Mouse (Mus musculus): ENCODE data around the gene Uckl1. TPM values are rescaled to one million over a fixed set of nuclear protein-coding genes. Genes with fewer than 3 reads are reported as not detected.

The Uckl1 gene
- polyA plus RNA-seq, 1 experiment from 2014 or later = 65.1 TPM

DNA sequence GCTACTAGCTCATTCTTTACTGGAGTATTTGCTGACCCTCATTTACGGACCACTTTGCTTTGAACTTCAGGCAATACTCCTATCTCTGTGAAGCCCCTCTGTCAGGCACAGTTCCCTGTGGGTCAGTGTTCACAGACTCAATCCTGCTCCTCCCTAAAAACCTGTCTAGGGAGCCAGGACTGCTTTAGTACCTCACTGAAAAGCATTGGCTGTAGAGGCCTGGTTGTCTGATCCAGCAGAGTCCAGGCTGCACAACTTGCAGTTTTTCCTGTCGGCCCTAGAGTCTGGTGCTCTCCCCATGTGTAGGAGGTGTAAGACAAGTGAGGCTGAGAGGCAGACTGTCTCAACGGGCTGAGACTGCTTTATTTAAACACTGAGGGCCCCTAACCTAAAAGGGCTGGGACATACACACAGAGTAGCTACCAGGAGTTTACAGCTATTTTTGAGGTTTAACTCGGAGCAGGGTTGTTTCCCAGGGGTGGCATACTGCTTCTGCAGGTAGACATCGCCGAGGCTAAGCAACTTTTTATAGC lies 15.6 kb upstream of the Uckl1 start:
- Histone ChIP-seq H3K4me3 (ENCODE audit: low read depth, low read length) (peak overlapping the region; percentile 93), H3K9ac (ENCODE audit: low read length) (peak overlapping the region; percentile 87), H3K9me3 (ENCODE audit: control insufficient read depth, low read length) (no peaks in the 10 kb centered on the region), H3K27ac (ENCODE audit: low read depth) (no peak overlapping the region), H3K4me1 (replicated peaks; ENCODE audit: control insufficient read depth, insufficient read depth, low read length) (peaks cover 23% of the 10 kb centered on the region), H3K4me2 (ENCODE audit: low read length) (peak overlapping the region; percentile 90), H3K36me3 (ENCODE audit: control insufficient read depth, insufficient read depth, low read length) (no peaks in the 10 kb centered on the region), H3K27me3 (replicated peaks; ENCODE audit: control insufficient read depth, insufficient read depth, low read length) (peaks cover 4% of the 10 kb centered on the region; the same call in 1 of the 2 replicates)
- no peak for DNase-seq (ENCODE audit: low spot score)
- 66% methylated on average over 6 of the region's 6 CpGs for WGBS
- no peak for ATAC-seq (replicated peaks; ENCODE audit: low FRiP score, low TSS enrichment, low read depth)

GRCm38 (mm10) chr2:181598454-181599351 lies 14.0 kb upstream of the Uckl1 start, which contains the start of gene Samd10:
Samd10 (minus strand) TSS chr2:181599212.
- Histone ChIP-seq H3K4me2 (ENCODE audit: low read length) (peak within 1 kb of the TSS; percentile 62), H3K4me1 (replicated peaks; ENCODE audit: control insufficient read depth, insufficient read depth, low read length) (peaks cover 23% of the 10 kb centered on the region), H3K9ac (ENCODE audit: low read length) (peak within 1 kb of the TSS; percentile 56), H3K4me3 (ENCODE audit: low read depth, low read length) (peak within 1 kb of the TSS; percentile 49), H3K27me3 (replicated peaks; ENCODE audit: control insufficient read depth, insufficient read depth, low read length) (peaks cover 4% of the 10 kb centered on the region; the same call in 1 of the 2 replicates), H3K27ac (ENCODE audit: low read depth) (peak within 1 kb of the TSS; percentile 68), H3K9me3 (ENCODE audit: control insufficient read depth, low read length) (no peaks in the 10 kb centered on the region), H3K36me3 (ENCODE audit: control insufficient read depth, insufficient read depth, low read length) (no peaks in the 10 kb centered on the region)
- ATAC-seq (replicated peaks; ENCODE audit: low FRiP score, low TSS enrichment, low read depth) = peak; percentile 41
- DNase-seq (ENCODE audit: low spot score) = peak; percentile 78
- 3% methylated on average over 71 of the region's 71 CpGs for WGBS

DNA sequence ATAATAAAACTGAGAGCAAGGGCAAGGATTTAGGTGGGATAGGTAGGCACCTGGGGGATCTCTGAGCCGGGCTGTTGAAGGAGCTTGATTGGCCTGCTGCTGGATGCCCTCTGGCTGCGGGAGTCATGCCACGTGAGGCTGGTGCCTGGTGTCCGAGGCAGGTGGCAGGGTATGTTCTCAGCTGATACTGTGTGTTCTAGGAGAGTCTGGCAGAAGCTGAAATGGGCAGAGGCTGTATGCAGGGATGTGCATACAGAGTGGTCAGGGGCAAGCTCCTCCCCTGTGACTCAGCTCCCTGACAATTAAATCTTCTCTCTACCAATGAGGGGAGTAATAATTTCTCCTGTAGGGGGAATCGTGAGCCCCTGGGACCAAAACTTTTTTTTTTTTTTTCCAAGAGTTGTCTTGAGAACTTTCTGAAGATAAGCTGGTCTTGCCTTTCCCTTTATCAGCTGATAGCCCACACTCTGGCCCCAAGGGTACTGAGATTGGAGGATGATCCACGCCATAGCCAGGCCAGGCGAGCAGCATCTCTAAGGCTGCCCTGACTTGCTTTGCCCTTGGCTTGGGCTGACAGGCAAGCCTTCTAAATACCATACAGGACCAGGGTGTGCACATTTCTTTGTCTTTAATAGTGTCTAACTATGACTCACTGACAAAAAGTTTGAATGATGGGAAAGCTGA lies 12.8 kb upstream of the Uckl1 start:
- H3K4me2 ChIP-seq (ENCODE audit: low read length) = peak overlapping the region; percentile 62; the same call in 1 of the 2 replicates

GRCm38 (mm10) chr2:181596221-181596960 lies 11.7 kb upstream of the Uckl1 start:
- H3K9me3 ChIP-seq (ENCODE audit: control insufficient read depth, low read length) = no peaks in the 10 kb centered on the region
- no peak overlapping the region for H3K27ac ChIP-seq (ENCODE audit: low read depth)
- ATAC-seq (replicated peaks; ENCODE audit: low FRiP score, low TSS enrichment, low read depth) (no peak), DNase-seq (ENCODE audit: low spot score) (no peak)
- H3K36me3 ChIP-seq (ENCODE audit: control insufficient read depth, insufficient read depth, low read length) = no peaks in the 10 kb centered on the region
- no peak overlapping the region for H3K4me3 ChIP-seq (ENCODE audit: low read depth, low read length)
- peaks cover 4% of the 10 kb centered on the region; the same call in 1 of the 2 replicates for H3K27me3 ChIP-seq (replicated peaks; ENCODE audit: control insufficient read depth, insufficient read depth, low read length)
- 46% methylated on average over 6 of the region's 6 CpGs for WGBS
- no peak overlapping the region for H3K9ac ChIP-seq (ENCODE audit: low read length)
- H3K4me1 ChIP-seq (replicated peaks; ENCODE audit: control insufficient read depth, insufficient read depth, low read length) = peaks cover 13% of the 10 kb centered on the region
- no peak overlapping the region for H3K4me2 ChIP-seq (ENCODE audit: low read length)

More for the DNA sequence above, 12.8 kb upstream of the Uckl1 start:
- H3K27ac ChIP-seq (ENCODE audit: low read depth) = no peak overlapping the region
- ATAC-seq (replicated peaks; ENCODE audit: low FRiP score, low TSS enrichment, low read depth) (no peak), DNase-seq (ENCODE audit: low spot score) (no peak)
- H3K4me1 ChIP-seq (replicated peaks; ENCODE audit: control insufficient read depth, insufficient read depth, low read length) = peaks cover 19% of the 10 kb centered on the region
- WGBS = 74% methylated on average over 7 of the region's 7 CpGs
- no peak overlapping the region for H3K4me3 ChIP-seq (ENCODE audit: low read depth, low read length)
- H3K9ac ChIP-seq (ENCODE audit: low read length) = no peak overlapping the region
- H3K9me3 ChIP-seq (ENCODE audit: control insufficient read depth, low read length) = no peaks in the 10 kb centered on the region
- H3K27me3 ChIP-seq (replicated peaks; ENCODE audit: control insufficient read depth, insufficient read depth, low read length) = peaks cover 4% of the 10 kb centered on the region; the same call in 1 of the 2 replicates
- no peaks in the 10 kb centered on the region for H3K36me3 ChIP-seq (ENCODE audit: control insufficient read depth, insufficient read depth, low read length)

GRCm38 (mm10) chr2:181594946-181595696 lies 10.4 kb upstream of the Uckl1 start:
- H3K36me3 ChIP-seq (ENCODE audit: control insufficient read depth, insufficient read depth, low read length) = peaks cover 7% of the 10 kb centered on the region
- DNase-seq (ENCODE audit: low spot score) (no peak), ATAC-seq (replicated peaks; ENCODE audit: low FRiP score, low TSS enrichment, low read depth) (no peak)
- H3K27me3 ChIP-seq (replicated peaks; ENCODE audit: control insufficient read depth, insufficient read depth, low read length) = peaks cover 4% of the 10 kb centered on the region; the same call in 1 of the 2 replicates
- H3K4me3 ChIP-seq (ENCODE audit: low read depth, low read length) = no peak overlapping the region
- peaks cover 12% of the 10 kb centered on the region; the same call in 1 of the 2 replicates for H3K4me1 ChIP-seq (replicated peaks; ENCODE audit: control insufficient read depth, insufficient read depth, low read length)
- no peaks in the 10 kb centered on the region for H3K9me3 ChIP-seq (ENCODE audit: control insufficient read depth, low read length)
- WGBS = 64% methylated on average over 4 of the region's 4 CpGs
- no peak overlapping the region for H3K9ac ChIP-seq (ENCODE audit: low read length)
- no peak overlapping the region for H3K27ac ChIP-seq (ENCODE audit: low read depth)
- no peak overlapping the region for H3K4me2 ChIP-seq (ENCODE audit: low read length)

- no peak overlapping the region for H3K27ac ChIP-seq (ENCODE audit: low read depth)
- no peak for ATAC-seq (replicated peaks; ENCODE audit: low FRiP score, low TSS enrichment, low read depth)
Measured at GRCm38 (mm10) chr2:181593937-181594336, 9.2 kb upstream of the Uckl1 start.

GRCm38 (mm10) chr2:181593042-181593421 lies 8.3 kb upstream of the Uckl1 start:
- no peaks in the 10 kb centered on the region for H3K9me3 ChIP-seq (ENCODE audit: control insufficient read depth, low read length)
- peak overlapping the region; percentile 95 for H3K4me3 ChIP-seq (ENCODE audit: low read depth, low read length)
- H3K9ac ChIP-seq (ENCODE audit: low read length) = peak overlapping the region; percentile 85
- peak; percentile 10; the same call in 1 of the 2 replicates for ATAC-seq (replicated peaks; ENCODE audit: low FRiP score, low TSS enrichment, low read depth)
- 4% methylated on average over 6 of the region's 6 CpGs for WGBS
- peak overlapping the region; percentile 65 for H3K27ac ChIP-seq (ENCODE audit: low read depth)
- peaks cover 9% of the 10 kb centered on the region; the same call in 1 of the 2 replicates for H3K4me1 ChIP-seq (replicated peaks; ENCODE audit: control insufficient read depth, insufficient read depth, low read length)
- DNase-seq (ENCODE audit: low spot score) = no peak
- peaks cover 2% of the 10 kb centered on the region; the same call in 1 of the 2 replicates for H3K27me3 ChIP-seq (replicated peaks; ENCODE audit: control insufficient read depth, insufficient read depth, low read length)
- H3K4me2 ChIP-seq (ENCODE audit: low read length) = peak overlapping the region; percentile 85
- peaks cover 28% of the 10 kb centered on the region for H3K36me3 ChIP-seq (ENCODE audit: control insufficient read depth, insufficient read depth, low read length)

More at GRCm38 (mm10) chr2:181593937-181594336, 9.2 kb upstream of the Uckl1 start:
- H3K4me1 ChIP-seq (replicated peaks; ENCODE audit: control insufficient read depth, insufficient read depth, low read length) = peaks cover 12% of the 10 kb centered on the region; the same call in 1 of the 2 replicates
- H3K9ac ChIP-seq (ENCODE audit: low read length) = no peak overlapping the region
- peaks cover 19% of the 10 kb centered on the region for H3K36me3 ChIP-seq (ENCODE audit: control insufficient read depth, insufficient read depth, low read length)
- no peak overlapping the region for H3K4me2 ChIP-seq (ENCODE audit: low read length)
- H3K27me3 ChIP-seq (replicated peaks; ENCODE audit: control insufficient read depth, insufficient read depth, low read length) = peaks cover 4% of the 10 kb centered on the region; the same call in 1 of the 2 replicates
- no peak overlapping the region for H3K4me3 ChIP-seq (ENCODE audit: low read depth, low read length)
- no peaks in the 10 kb centered on the region for H3K9me3 ChIP-seq (ENCODE audit: control insufficient read depth, low read length)
- no peak for DNase-seq (ENCODE audit: low spot score)

Data from intestine, embryonic 14.5 days (tissue).